Mouse (Mus musculus) MEL (cell line): ENCODE measurements around the gene Mdh2. TPM values are rescaled to one million over a fixed set of nuclear protein-coding genes. Genes with fewer than 3 reads are reported as not detected.

Experiments used
- DNase-seq: peaks from one replicate; pipeline ENCODE4 v3.0.0; 2011; ENCODE audit warnings: low read depth, low spot score
- H3K27ac ChIP-seq: 2 replicates; pipeline ENCODE4 v1.5.1; 2012; ENCODE audit warnings: low read depth, mild to moderate bottlenecking, control low read depth, low read length, moderate library complexity; ENCODE audit not compliant: control insufficient read depth
- H3K27me3 ChIP-seq, 2 experiments: fragments of 150-350 bp in 1 of 2; sonication (generic) in 1 of 2; 2 replicates each; pipeline ENCODE4 v1.6.1; 2012; ENCODE audit warnings: low read length in 2 of 2, mild to moderate bottlenecking in 2 of 2, improper control_type of control experiment in 1 of 2, moderate library complexity in 1 of 2; ENCODE audit not compliant: insufficient read depth in 2 of 2, control insufficient read depth in 1 of 2
- H3K36me3 ChIP-seq, 2 experiments: 2 replicates each; pipeline ENCODE4 v1.6.1; 2012 to 2014; ENCODE audit warnings: low read length in 2 of 2, improper control_type of control experiment in 1 of 2, inconsistent platforms in 1 of 2, mild to moderate bottlenecking in 1 of 2; ENCODE audit not compliant: insufficient read depth in 2 of 2, control insufficient read depth in 1 of 2
- H3K4me1 ChIP-seq, 2 experiments: fragments of 150-350 bp in 1 of 2; sonication (generic) in 1 of 2; 2 replicates each; pipeline ENCODE4 v1.6.1; 2012; ENCODE audit warnings: low read length in 2 of 2, improper control_type of control experiment in 1 of 2, mild to moderate bottlenecking in 1 of 2; ENCODE audit not compliant: insufficient read depth in 2 of 2, control insufficient read depth in 1 of 2
- H3K4me3 ChIP-seq, 2 experiments: fragments of 150-350 bp in 1 of 2; sonication (generic) in 1 of 2; 2 replicates each; pipeline ENCODE4 v1.5.1; 2012; ENCODE audit warnings: low read depth in 2 of 2, low read length in 2 of 2, mild to moderate bottlenecking in 2 of 2, moderate library complexity in 2 of 2, control low read depth in 1 of 2, improper control_type of control experiment in 1 of 2; ENCODE audit not compliant: control insufficient read depth in 1 of 2, insufficient read depth in 1 of 2
- H3K79me2 ChIP-seq: 2 replicates; pipeline ENCODE4 v1.6.1; 2012; ENCODE audit warnings: mild to moderate bottlenecking, low read length, moderate library complexity; ENCODE audit not compliant: control insufficient read depth, poor library complexity, insufficient read depth
- H3K9ac ChIP-seq: 2 replicates; pipeline ENCODE4 v1.6.1; 2012; ENCODE audit warnings: low read depth, mild to moderate bottlenecking, control low read depth, low read length, moderate library complexity; ENCODE audit not compliant: control insufficient read depth, poor library complexity, severe bottlenecking
- H3K9me3 ChIP-seq: fragments of 150-350 bp; sonication (generic); replicated peaks from 2 replicates; pipeline ENCODE4 v1.6.1; 2012; ENCODE audit warnings: mild to moderate bottlenecking, low read length, improper control_type of control experiment, moderate library complexity; ENCODE audit not compliant: insufficient read depth
- BHLHE40 ChIP-seq: IDR thresholded peaks from 2 replicates; pipeline ENCODE4 v1.6.1; 2012; ENCODE audit warnings: low read depth, mild to moderate bottlenecking, inconsistent platforms, low read length, improper control_type of control experiment, borderline replicate concordance
- CHD1 ChIP-seq: IDR thresholded peaks from 2 replicates; pipeline ENCODE4 v1.6.1; 2012; ENCODE audit warnings: low read depth, mild to moderate bottlenecking, inconsistent platforms, low read length, improper control_type of control experiment
- CHD2 ChIP-seq: IDR thresholded peaks from 2 replicates; pipeline ENCODE4 v1.6.1; 2011; ENCODE audit warnings: low read length, improper control_type of control experiment
- CTCF ChIP-seq, 3 experiments: IDR thresholded peaks in 2 of 3; conservative IDR thresholded peaks in 1 of 3; 2 replicates each; pipeline ENCODE4 v1.5.1; 2011 to 2012; ENCODE audit warnings: low read length in 3 of 3, low read depth in 2 of 3, mild to moderate bottlenecking in 2 of 3, improper control_type of control experiment in 1 of 3, inconsistent platforms in 1 of 3, mixed read lengths in 1 of 3, moderate library complexity in 1 of 3; ENCODE audit not compliant: control insufficient read depth in 1 of 3, insufficient read depth in 1 of 3, poor library complexity in 1 of 3, severe bottlenecking in 1 of 3
- E2F4 ChIP-seq: IDR thresholded peaks from 2 replicates; pipeline ENCODE4 v1.6.1; 2011; ENCODE audit warnings: low read depth, low read length, improper control_type of control experiment, borderline replicate concordance
- EP300 ChIP-seq, 2 experiments: IDR thresholded peaks; 2 replicates each; pipeline ENCODE4 v1.6.1; 2011; ENCODE audit warnings: improper control_type of control experiment in 2 of 2, low read length in 2 of 2, low read depth in 1 of 2, mild to moderate bottlenecking in 1 of 2
- GABPA ChIP-seq: IDR thresholded peaks from 2 replicates; pipeline ENCODE4 v1.6.1; 2012; ENCODE audit warnings: low read depth, mild to moderate bottlenecking, inconsistent platforms, low read length, improper control_type of control experiment, moderate library complexity
- GATA1 ChIP-seq: IDR thresholded peaks from 2 replicates; pipeline ENCODE4 v1.6.1; 2011; ENCODE audit warnings: low read depth, low read length, improper control_type of control experiment
- JUND ChIP-seq: IDR thresholded peaks from 2 replicates; pipeline ENCODE4 v1.6.1; 2011; ENCODE audit warnings: low read depth, mild to moderate bottlenecking, improper control_type of control experiment, low read length
- KAT2A ChIP-seq: conservative IDR thresholded peaks from 2 replicates; pipeline ENCODE4 v1.6.1; 2012; ENCODE audit warnings: low read depth, low read length, improper control_type of control experiment, inconsistent platforms
- MAX ChIP-seq: IDR thresholded peaks from 2 replicates; pipeline ENCODE4 v1.6.1; 2011; ENCODE audit warnings: low read length, improper control_type of control experiment
- MAZ ChIP-seq: IDR thresholded peaks from 2 replicates; pipeline ENCODE4 v1.6.1; 2012; ENCODE audit warnings: low read depth, mild to moderate bottlenecking, inconsistent platforms, low read length, improper control_type of control experiment
- MEF2A ChIP-seq: IDR thresholded peaks from 2 replicates; pipeline ENCODE4 v1.6.1; 2014; ENCODE audit warnings: low read depth, mild to moderate bottlenecking, inconsistent platforms, low read length, improper control_type of control experiment; ENCODE audit not compliant: poor library complexity, insufficient replicate concordance, severe bottlenecking; ENCODE audit errors: extremely low read depth
- NELFE ChIP-seq: IDR thresholded peaks from 2 replicates; pipeline ENCODE4 v1.6.1; 2011; ENCODE audit warnings: low read depth, low read length, improper control_type of control experiment
- NRF1 ChIP-seq: IDR thresholded peaks from 2 replicates; pipeline ENCODE4 v1.6.1; 2014; ENCODE audit warnings: low read depth, mild to moderate bottlenecking, inconsistent platforms, low read length, improper control_type of control experiment, moderate library complexity; ENCODE audit not compliant: poor library complexity, insufficient read depth, severe bottlenecking
- POLR2AphosphoS2 ChIP-seq: IDR thresholded peaks from 2 replicates; pipeline ENCODE4 v1.6.1; 2011; ENCODE audit warnings: low read length, improper control_type of control experiment
- RCOR1 ChIP-seq: IDR thresholded peaks from 2 replicates; pipeline ENCODE4 v1.6.1; 2012; ENCODE audit warnings: low read depth, mild to moderate bottlenecking, inconsistent platforms, low read length, improper control_type of control experiment
- SIN3A ChIP-seq: IDR thresholded peaks from 2 replicates; pipeline ENCODE4 v1.6.1; 2012; ENCODE audit warnings: low read length, improper control_type of control experiment, inconsistent platforms
- SMC3 ChIP-seq: IDR thresholded peaks from 2 replicates; pipeline ENCODE4 v1.6.1; 2011; ENCODE audit warnings: low read depth, low read length, improper control_type of control experiment
- USF1 ChIP-seq: IDR thresholded peaks from 2 replicates; pipeline ENCODE4 v1.6.1; 2014; ENCODE audit warnings: low read depth, mild to moderate bottlenecking, inconsistent platforms, low read length, improper control_type of control experiment, moderate library complexity
- USF2 ChIP-seq, 2 experiments: IDR thresholded peaks; 2 replicates each; pipeline ENCODE4 v1.6.1; 2011 to 2012; ENCODE audit warnings: improper control_type of control experiment in 2 of 2, low read length in 2 of 2, borderline replicate concordance in 1 of 2, inconsistent platforms in 1 of 2, low read depth in 1 of 2, mild to moderate bottlenecking in 1 of 2; ENCODE audit not compliant: insufficient read depth in 1 of 2
- ZC3H11A ChIP-seq: IDR thresholded peaks from 2 replicates; pipeline ENCODE4 v1.6.1; 2012; ENCODE audit warnings: low read depth, mild to moderate bottlenecking, inconsistent platforms, low read length, improper control_type of control experiment
- ZMIZ1 ChIP-seq: IDR thresholded peaks from 2 replicates; pipeline ENCODE4 v1.6.1; 2012; ENCODE audit warnings: low read depth, mild to moderate bottlenecking, inconsistent platforms, low read length, improper control_type of control experiment, moderate library complexity
- ZNF384 ChIP-seq: IDR thresholded peaks from 2 replicates; pipeline ENCODE4 v1.6.1; 2012; ENCODE audit warnings: low read depth, mild to moderate bottlenecking, inconsistent platforms, low read length, improper control_type of control experiment
- polyA plus RNA-seq, 2 experiments: library from polyadenylated mRNA; stranded (reverse) in 1 of 2; unstranded in 1 of 2; fragments of >175 nt in 1 of 2; fragments of >200 nt in 1 of 2; gene quantifications; 2 replicates each; pipeline versions ENCODE4 v1.2.1 to v1.2.4; 2012; ENCODE audit warnings: low replicate concordance in 2 of 2, low read depth in 1 of 2; ENCODE audit not compliant: insufficient read length in 2 of 2, insufficient read depth in 1 of 2, missing spikeins in 1 of 2
- total RNA-seq: library from RNA; depleted of rRNA; stranded (reverse); fragments of 300-350 nt; gene quantifications from 2 replicates; pipeline ENCODE4 v1.2.3, GENCODE M21; 2012

Gene Mdh2
- total and polyA plus RNA-seq, 3 experiments = 207 to 1,097 (median 465) TPM

DNA sequence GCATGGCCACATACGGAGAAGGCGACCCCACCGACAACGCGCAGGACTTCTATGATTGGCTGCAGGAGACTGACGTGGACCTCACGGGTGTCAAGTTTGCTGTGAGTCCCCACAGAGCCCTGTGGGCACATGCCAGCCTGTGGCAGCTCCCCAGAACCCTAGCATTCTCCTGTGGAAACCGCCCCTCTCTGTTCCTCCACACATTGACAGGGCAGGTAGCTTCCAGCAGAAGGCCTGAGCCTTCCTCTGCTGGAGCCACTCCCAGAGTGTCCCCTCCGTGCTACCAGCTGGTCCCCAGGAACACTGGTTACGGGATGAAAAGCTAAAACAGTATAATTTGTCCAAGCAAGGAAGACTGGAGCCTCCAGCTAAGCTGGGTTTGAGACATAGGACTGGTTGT is 48.0 kb upstream of the Mdh2 start:
- H3K36me3 ChIP-seq = peaks cover 0 to 2% of the 10 kb centered on the region in 2 experiments; a peak in 2 of 4 replicates
- H3K27ac ChIP-seq = no peak overlapping the region
- no peak overlapping the region for H3K9ac ChIP-seq
- H3K27me3 ChIP-seq = no peaks in the 10 kb centered on the region
- H3K79me2 ChIP-seq = no peaks in the 10 kb centered on the region
- DNase-seq = no peak
- no peaks in the 10 kb centered on the region for H3K4me1 ChIP-seq
- H3K9me3 ChIP-seq = no peaks in the 10 kb centered on the region
- no peak overlapping the region for H3K4me3 ChIP-seq
- TF ChIP-seq SMC3 (no peak), ZMIZ1 (no peak), USF1 (no peak), EP300 (IDR thresholded peaks at IDR 0.05; ENCODE audit: low read depth in 1 of 2, low read length in 2 of 2) (no peak), E2F4 (no peak), ZC3H11A (no peak), GATA1 (no peak), MAZ (no peak), NELFE (no peak), KAT2A (no peak), CHD2 (no peak), CTCF (IDR thresholded peaks at IDR 0.05 in 2 of 3, conservative IDR thresholded peaks at IDR 0.05 in 1 of 3; ENCODE audit: control insufficient read depth in 1 of 3, insufficient read depth in 1 of 3, low read depth in 2 of 3, low read length in 3 of 3, poor library complexity in 1 of 3, severe bottlenecking in 1 of 3) (no peak), BHLHE40 (no peak), JUND (no peak), MAX (no peak), GABPA (no peak), NRF1 (no peak), ZNF384 (no peak), RCOR1 (no peak)

- DNase-seq = no peak
- TF ChIP-seq NRF1 (no peak), JUND (no peak), USF2 (IDR thresholded peaks at IDR 0.05; ENCODE audit: borderline replicate concordance in 1 of 2, insufficient read depth in 1 of 2, low read depth in 1 of 2, low read length in 2 of 2) (no peak), SIN3A (no peak), SMC3 (no peak), POLR2AphosphoS2 (no peak), ZMIZ1 (no peak), CHD1 (no peak), MEF2A (no peak), EP300 (IDR thresholded peaks at IDR 0.05; ENCODE audit: low read depth in 1 of 2, low read length in 2 of 2) (no peak)
- H3K4me1 ChIP-seq = no peaks in the 10 kb centered on the region
- no peaks in the 10 kb centered on the region for H3K27me3 ChIP-seq
- no peak overlapping the region for H3K4me3 ChIP-seq
- no peak overlapping the region for H3K27ac ChIP-seq
- no peaks in the 10 kb centered on the region for H3K9me3 ChIP-seq
- H3K9ac ChIP-seq = no peak overlapping the region
- H3K36me3 ChIP-seq = peaks cover 0 to 2% of the 10 kb centered on the region in 2 experiments; a peak in 2 of 4 replicates
- no peaks in the 10 kb centered on the region for H3K79me2 ChIP-seq
Observed at GRCm38 (mm10) chr5:135730916-135731315, 47.4 kb upstream of the Mdh2 start.
